ENCODE assay signal across 9 mouse cellular contexts in genomic region chr5:91464876-91465508, GRCm38 (mm10). TPM values are rescaled to one million over a fixed set of nuclear protein-coding genes. Genes with fewer than 3 reads are reported as not detected.
DNase-seq lines count a peak whose midpoint lies in the region; ATAC-seq and TF ChIP-seq lines count a peak whose summit lies in the region.
"Had no signal": no experiment of that assay in that cellular context is flagged by ENCODE, and none has a peak within 500 bp of the region (broad histone marks: within the 10 kb centered on the region; RNA-seq: fewer than 3 reads in every experiment).

No protein-coding gene starts in this region.

- peak; percentile 85 for TF ChIP-seq CTCF in intestine, postnatal 0 days (IDR thresholded peaks at IDR 0.05; ENCODE audit: low read depth)

- no peaks in the 10 kb centered on the region for H3K4me1 ChIP-seq in kidney, embryonic 15.5 days
- no peaks in the 10 kb centered on the region for H3K4me1 ChIP-seq in forebrain, embryonic 11.5 days (replicated peaks; ENCODE audit: control insufficient read depth, insufficient read depth, low read length)
- no peaks in the 10 kb centered on the region for H3K4me1 ChIP-seq in intestine, postnatal 0 days (replicated peaks; ENCODE audit: control insufficient read depth, insufficient read depth, low read length)
- H3K4me1 ChIP-seq in limb, embryonic 13.5 days = no peaks in the 10 kb centered on the region
- H3K4me1 ChIP-seq: liver, embryonic 15.5 days had no signal

- no peak overlapping the region for H3K4me2 ChIP-seq in kidney, embryonic 15.5 days
- no peak overlapping the region for H3K4me2 ChIP-seq in forebrain, embryonic 11.5 days (ENCODE audit: low read depth, low read length, severe bottlenecking)
- no peak overlapping the region for H3K4me2 ChIP-seq in intestine, postnatal 0 days (replicated peaks; ENCODE audit: low read depth)
- no peak overlapping the region for H3K4me2 ChIP-seq in limb, embryonic 13.5 days (replicated peaks)
- H3K4me2 ChIP-seq: liver, embryonic 15.5 days had no signal

- no peaks in the 10 kb centered on the region for H3K9me3 ChIP-seq in kidney, embryonic 15.5 days (replicated peaks)
- H3K9me3 ChIP-seq in forebrain, embryonic 11.5 days (ENCODE audit: control insufficient read depth, low read length) = no peaks in the 10 kb centered on the region
- no peaks in the 10 kb centered on the region for H3K9me3 ChIP-seq in intestine, postnatal 0 days (ENCODE audit: control insufficient read depth)
- no peaks in the 10 kb centered on the region for H3K9me3 ChIP-seq in limb, embryonic 13.5 days
- H3K9me3 ChIP-seq: liver, embryonic 15.5 days had no signal

- H3K27me3 ChIP-seq in kidney, embryonic 15.5 days = no peaks in the 10 kb centered on the region
- H3K27me3 ChIP-seq in forebrain, embryonic 11.5 days (ENCODE audit: control insufficient read depth, insufficient read depth, low read length) = no peaks in the 10 kb centered on the region
- no peaks in the 10 kb centered on the region for H3K27me3 ChIP-seq in intestine, postnatal 0 days (replicated peaks; ENCODE audit: control insufficient read depth, insufficient read depth, low read length)
- H3K27me3 ChIP-seq in limb, embryonic 13.5 days = no peaks in the 10 kb centered on the region
- H3K27me3 ChIP-seq: liver, embryonic 15.5 days had no signal

- peak; percentile 3 for DNase-seq in kidney, adult 11 months
- DNase-seq in adipocyte (ENCODE audit: low spot score) = peak; percentile 72
- peak; percentile 58 for DNase-seq in forebrain, embryonic 11.5 days (ENCODE audit: low spot score)
- peak; percentile 29 for DNase-seq in retina, adult 2 months (ENCODE audit: low read depth, low spot score)

- no peak overlapping the region for H3K9ac ChIP-seq in kidney, embryonic 15.5 days
- H3K9ac ChIP-seq in forebrain, embryonic 11.5 days (ENCODE audit: low read length) = no peak overlapping the region
- no peak overlapping the region for H3K9ac ChIP-seq in intestine, postnatal 0 days (ENCODE audit: low read depth, low read length)
- H3K9ac ChIP-seq in limb, embryonic 13.5 days = no peak overlapping the region
- H3K9ac ChIP-seq: liver, embryonic 15.5 days had no signal

- no peak overlapping the region for H3K4me3 ChIP-seq in kidney, embryonic 15.5 days (replicated peaks)
- no peak overlapping the region for H3K4me3 ChIP-seq in forebrain, embryonic 11.5 days (ENCODE audit: low read depth, low read length)
- no peak overlapping the region for H3K4me3 ChIP-seq in intestine, postnatal 0 days (ENCODE audit: low read depth, low read length)
- no peak overlapping the region for H3K4me3 ChIP-seq in limb, embryonic 13.5 days
- H3K4me3 ChIP-seq: liver, embryonic 15.5 days had no signal

- H3K36me3 ChIP-seq in kidney, embryonic 15.5 days = no peaks in the 10 kb centered on the region
- H3K36me3 ChIP-seq in forebrain, embryonic 11.5 days (ENCODE audit: control insufficient read depth, insufficient read depth, low read length) = no peaks in the 10 kb centered on the region
- no peaks in the 10 kb centered on the region for H3K36me3 ChIP-seq in intestine, postnatal 0 days (ENCODE audit: control insufficient read depth, insufficient read depth)
- no peaks in the 10 kb centered on the region for H3K36me3 ChIP-seq in limb, embryonic 13.5 days
- H3K36me3 ChIP-seq: liver, embryonic 15.5 days had no signal

- 31% methylated on average over 4 of the region's 4 CpGs for WGBS in kidney, embryonic 15.5 days
- WGBS in forebrain, embryonic 11.5 days = 50% methylated on average over 4 of the region's 4 CpGs
- WGBS in intestine, postnatal 0 days = 34% methylated on average over 4 of the region's 4 CpGs
- WGBS in limb, embryonic 13.5 days = 44% methylated on average over 4 of the region's 4 CpGs

- ATAC-seq in kidney, embryonic 15.5 days (replicated peaks; ENCODE audit: low FRiP score) = no peak
- peak; percentile 73; the same call in 1 of the 2 replicates for ATAC-seq in forebrain, embryonic 11.5 days (replicated peaks; ENCODE audit: low FRiP score)
- ATAC-seq in intestine, postnatal 0 days = no peak
- ATAC-seq in limb, embryonic 13.5 days (ENCODE audit: low FRiP score, low read depth) = peak; percentile 84; the same call in 1 of the 2 replicates
- ATAC-seq in megakaryocyte, adult 5-6 weeks (ENCODE audit: poor library complexity, severe bottlenecking) = no peak

- H3K27ac ChIP-seq in kidney, embryonic 15.5 days = no peak overlapping the region
- H3K27ac ChIP-seq in forebrain, embryonic 11.5 days (ENCODE audit: low read depth, low read length) = no peak overlapping the region
- no peak overlapping the region for H3K27ac ChIP-seq in intestine, postnatal 0 days (ENCODE audit: low read depth, low read length)
- H3K27ac ChIP-seq in limb, embryonic 13.5 days = no peak overlapping the region
- H3K27ac ChIP-seq: liver, embryonic 15.5 days had no signal

RNA-seq across cellular contexts. Expression of gene Parm1, which starts 52.4 kb away (rescaled TPM):
- 8.7 and 11.5 TPM in 2 replicates for polyA plus RNA-seq in kidney, embryonic 15.5 days (2015; fragmentation: Nextera tagmentation; extraction: Ambion mirVana)
- polyA plus RNA-seq in forebrain, embryonic 11.5 days (2014; fragmentation: Nextera tagmentation; extraction: Ambion mirVana) = 12.1 and 13.9 TPM in 2 replicates
- 11.0 and 11.7 TPM in 2 replicates for polyA plus RNA-seq in intestine, postnatal 0 days (2015; fragmentation: Nextera tagmentation; extraction: Ambion mirVana)
- 23.1 and 26.8 TPM in 2 replicates for polyA plus RNA-seq in limb, embryonic 13.5 days (2015; fragmentation: Nextera tagmentation; extraction: Ambion mirVana)
- 0.07 and 0.11 TPM in 2 replicates for total RNA-seq in megakaryocyte, adult 5-6 weeks (2015)
- not detected in 2 replicates for total RNA-seq in megakaryocyte, adult 5-6 weeks (2017)

Comparison
In these comparisons a context has a peak if more than half of its experiments do, and no peak if none do; other contexts are left out.
1. DNase-seq: peak in every context shown above with its lines; median percentile 72 in adipocyte; 58 in forebrain, embryonic 11.5 days; 29 in retina, adult 2 months; 3 in kidney, adult 11 months.
2. ATAC-seq: peak in forebrain, embryonic 11.5 days (single experiment) and limb, embryonic 13.5 days (single experiment); none in kidney, embryonic 15.5 days (single experiment), intestine, postnatal 0 days (single experiment) and megakaryocyte, adult 5-6 weeks (single experiment).